Mouse (Mus musculus): Measurements from ENCODE around the gene Pde2a. TPM values are rescaled to one million over a fixed set of nuclear protein-coding genes. Genes with fewer than 3 reads are reported as not detected.

The Pde2a gene
- total and polyA plus RNA-seq, 3 experiments, result 0.11 to 0.62 TPM; not detected in 1

GRCm38 (mm10) chr7:101499701-101500100, 78.2 kb downstream of the Pde2a start:
- H3K4me1 ChIP-seq (ENCODE audit: control insufficient read depth in 1 of 2, insufficient read depth in 2 of 2, low read length in 2 of 2), result peaks cover 0 to 7% of the 10 kb centered on the region in 2 experiments; a peak in 2 of 4 replicates
- TF ChIP-seq MEF2A (IDR thresholded peaks at IDR 0.05; ENCODE audit: extremely low read depth, insufficient replicate concordance, low read depth, low read length, poor library complexity, severe bottlenecking), result no peak
- TF ChIP-seq TAL1 (IDR thresholded peaks at IDR 0.05; ENCODE audit: low read length), result no peak
- no peak for TF ChIP-seq RAD21 (IDR thresholded peaks at IDR 0.05; ENCODE audit: low read depth, low read length)
- TF ChIP-seq ZNF384 (IDR thresholded peaks at IDR 0.05; ENCODE audit: low read depth, low read length), result no peak
- no peak for TF ChIP-seq CHD2 (IDR thresholded peaks at IDR 0.05; ENCODE audit: low read length)
- no peak for TF ChIP-seq MXI1 (IDR thresholded peaks at IDR 0.05; ENCODE audit: low read depth, low read length)
- no peak overlapping the region for H3K9ac ChIP-seq (ENCODE audit: control insufficient read depth, low read depth, low read length, poor library complexity, severe bottlenecking)
- peaks cover under 1 to 4% of the 10 kb centered on the region in 2 experiments for H3K27me3 ChIP-seq (ENCODE audit: control insufficient read depth in 1 of 2, insufficient read depth in 2 of 2, low read length in 2 of 2)
- H3K4me3 ChIP-seq (ENCODE audit: control insufficient read depth in 1 of 2, insufficient read depth in 1 of 2, low read depth in 2 of 2, low read length in 2 of 2), result no peak overlapping the region
- H3K9me3 ChIP-seq (replicated peaks; ENCODE audit: insufficient read depth, low read length), result no peaks in the 10 kb centered on the region
- H3K36me3 ChIP-seq (ENCODE audit: control insufficient read depth in 1 of 2, insufficient read depth in 2 of 2, low read length in 2 of 2), result no peaks in the 10 kb centered on the region
- no peaks in the 10 kb centered on the region for H3K79me2 ChIP-seq (ENCODE audit: control insufficient read depth, insufficient read depth, low read length, poor library complexity)
- no peak for DNase-seq (ENCODE audit: low read depth, low spot score)
- H3K27ac ChIP-seq (ENCODE audit: control insufficient read depth, low read depth, low read length), result no peak overlapping the region

GRCm38 (mm10) chr7:101501236-101501635, 79.7 kb downstream of the Pde2a start:
- Histone ChIP-seq H3K79me2 (ENCODE audit: control insufficient read depth, insufficient read depth, low read length, poor library complexity) (no peaks in the 10 kb centered on the region), H3K4me1 (ENCODE audit: control insufficient read depth in 1 of 2, insufficient read depth in 2 of 2, low read length in 2 of 2) (peaks cover 0 to 11% of the 10 kb centered on the region in 2 experiments; a peak in 2 of 4 replicates), H3K9ac (ENCODE audit: control insufficient read depth, low read depth, low read length, poor library complexity, severe bottlenecking) (no peak overlapping the region), H3K4me3 (ENCODE audit: control insufficient read depth in 1 of 2, insufficient read depth in 1 of 2, low read depth in 2 of 2, low read length in 2 of 2) (no peak overlapping the region), H3K9me3 (replicated peaks; ENCODE audit: insufficient read depth, low read length) (no peaks in the 10 kb centered on the region), H3K36me3 (ENCODE audit: control insufficient read depth in 1 of 2, insufficient read depth in 2 of 2, low read length in 2 of 2) (no peaks in the 10 kb centered on the region), H3K27ac (ENCODE audit: control insufficient read depth, low read depth, low read length) (no peak overlapping the region), H3K27me3 (ENCODE audit: control insufficient read depth in 1 of 2, insufficient read depth in 2 of 2, low read length in 2 of 2) (no peaks in the 10 kb centered on the region; a peak in 1 of 4 replicates)
- DNase-seq (ENCODE audit: low read depth, low spot score), result peak; percentile 6
- TF ChIP-seq NRF1 (IDR thresholded peaks at IDR 0.05; ENCODE audit: insufficient read depth, low read depth, low read length, poor library complexity, severe bottlenecking), result no peak
- TF ChIP-seq NELFE (IDR thresholded peaks at IDR 0.05; ENCODE audit: low read depth, low read length), result no peak
- TF ChIP-seq ZMIZ1 (IDR thresholded peaks at IDR 0.05; ENCODE audit: low read depth, low read length), result no peak
- no peak for TF ChIP-seq MAX (IDR thresholded peaks at IDR 0.05; ENCODE audit: low read length)
- no peak for TF ChIP-seq BHLHE40 (IDR thresholded peaks at IDR 0.05; ENCODE audit: borderline replicate concordance, low read depth, low read length)
- TF ChIP-seq MEF2A (IDR thresholded peaks at IDR 0.05; ENCODE audit: extremely low read depth, insufficient replicate concordance, low read depth, low read length, poor library complexity, severe bottlenecking), result no peak
- no peak for TF ChIP-seq MAZ (IDR thresholded peaks at IDR 0.05; ENCODE audit: low read depth, low read length)

GRCm38 (mm10) chr7:101501675-101502074, 80.2 kb downstream of the Pde2a start:
- no peak overlapping the region for H3K4me3 ChIP-seq (ENCODE audit: control insufficient read depth in 1 of 2, insufficient read depth in 1 of 2, low read depth in 2 of 2, low read length in 2 of 2)
- TF ChIP-seq POLR2A (IDR thresholded peaks at IDR 0.05; ENCODE audit: control insufficient read depth in 1 of 2, insufficient read depth in 1 of 2, low read depth in 1 of 2, low read length in 2 of 2, poor library complexity in 1 of 2) (no peak), CTCF (IDR thresholded peaks at IDR 0.05 in 2 of 3, conservative IDR thresholded peaks at IDR 0.05 in 1 of 3; ENCODE audit: control insufficient read depth in 1 of 3, insufficient read depth in 1 of 3, low read depth in 2 of 3, low read length in 3 of 3, poor library complexity in 1 of 3, severe bottlenecking in 1 of 3) (peak; percentile 17 to 40 (median 30); a peak in 4 of 6 replicates)
- H3K27me3 ChIP-seq (ENCODE audit: control insufficient read depth in 1 of 2, insufficient read depth in 2 of 2, low read length in 2 of 2), result no peaks in the 10 kb centered on the region; a peak in 1 of 4 replicates
- H3K4me1 ChIP-seq (ENCODE audit: control insufficient read depth in 1 of 2, insufficient read depth in 2 of 2, low read length in 2 of 2), result peaks cover 0 to 11% of the 10 kb centered on the region in 2 experiments; a peak in 2 of 4 replicates
- H3K36me3 ChIP-seq (ENCODE audit: control insufficient read depth in 1 of 2, insufficient read depth in 2 of 2, low read length in 2 of 2), result no peaks in the 10 kb centered on the region
- H3K27ac ChIP-seq (ENCODE audit: control insufficient read depth, low read depth, low read length), result no peak overlapping the region
- H3K9me3 ChIP-seq (replicated peaks; ENCODE audit: insufficient read depth, low read length), result no peaks in the 10 kb centered on the region
- DNase-seq (ENCODE audit: low read depth, low spot score), result peak; percentile 7
- no peak overlapping the region for H3K9ac ChIP-seq (ENCODE audit: control insufficient read depth, low read depth, low read length, poor library complexity, severe bottlenecking)
- H3K79me2 ChIP-seq (ENCODE audit: control insufficient read depth, insufficient read depth, low read length, poor library complexity), result no peaks in the 10 kb centered on the region

Data from MEL (cell line).